Mouse (Mus musculus) bone marrow macrophage, adult 2 months (primary cell): ENCODE measurements around the gene Larp1. TPM values are rescaled to one million over a fixed set of nuclear protein-coding genes. Genes with fewer than 3 reads are reported as not detected.

Experiments used
- H3K27ac ChIP-seq: 2 replicates; pipeline ENCODE4 v1.5.1; 2012; ENCODE audit warnings: low read depth, low read length; ENCODE audit not compliant: insufficient read depth
- H3K4me1 ChIP-seq: 2 replicates; pipeline ENCODE4 v1.6.1; 2012; ENCODE audit warnings: low read length; ENCODE audit not compliant: control insufficient read depth, insufficient read depth
- H3K4me3 ChIP-seq: 2 replicates; pipeline ENCODE4 v1.5.1; 2012; ENCODE audit warnings: mild to moderate bottlenecking, low read length, moderate library complexity; ENCODE audit not compliant: insufficient read depth
- CTCF ChIP-seq: IDR thresholded peaks from 2 replicates; pipeline ENCODE4 v1.5.1; 2012; ENCODE audit warnings: low read depth, mild to moderate bottlenecking, low read length, moderate library complexity
- POLR2A ChIP-seq: IDR thresholded peaks from 2 replicates; pipeline ENCODE4 v1.6.1; 2012; ENCODE audit warnings: mild to moderate bottlenecking, low read depth, low read length, borderline replicate concordance
- polyA plus RNA-seq: library from polyadenylated mRNA; stranded (reverse); fragments of >200 nt; gene quantifications from 2 replicates; pipeline ENCODE4 v1.2.4, GENCODE M21; 2012; ENCODE audit not compliant: missing spikeins, insufficient read depth, insufficient read length

The Larp1 gene
- 30.4 and 32.4 TPM in 2 replicates for polyA plus RNA-seq

- peak within 1 kb of the TSS; percentile 71 for H3K27ac ChIP-seq
- peak within 1 kb of the TSS; percentile 88 for H3K4me3 ChIP-seq
- TF ChIP-seq POLR2A = no peak
- no peak for TF ChIP-seq CTCF
- peaks cover 24% of the 10 kb centered on the region for H3K4me1 ChIP-seq
Observed at GRCm38 (mm10) chr11:58009051-58009515, at the start of gene Larp1. TSS of gene Larp1 (plus strand) at chr11:58009064.

- Histone ChIP-seq H3K4me1 (peaks cover 22% of the 10 kb centered on the region), H3K4me3 (no peak overlapping the region), H3K27ac (no peak overlapping the region)
- TF ChIP-seq CTCF (no peak), POLR2A (no peak)
Observed at GRCm38 (mm10) chr11:57959924-57960323, 48.9 kb upstream of the Larp1 start.

- peak overlapping the region; percentile 61 for H3K4me3 ChIP-seq
- peak overlapping the region; percentile 32 for H3K27ac ChIP-seq
- H3K4me1 ChIP-seq = peaks cover 20% of the 10 kb centered on the region
- TF ChIP-seq CTCF (no peak), POLR2A (no peak)
Observed at GRCm38 (mm10) chr11:57962382-57963285, 46.2 kb upstream of the Larp1 start.

GRCm38 (mm10) chr11:57963291-57963870 is 45.5 kb upstream of the Larp1 start:
- no peak for TF ChIP-seq CTCF
- TF ChIP-seq POLR2A = no peak
- H3K4me1 ChIP-seq = peaks cover 20% of the 10 kb centered on the region
- no peak overlapping the region for H3K27ac ChIP-seq
- H3K4me3 ChIP-seq = peak overlapping the region; percentile 61; the same call in 1 of the 2 replicates

- TF ChIP-seq CTCF (no peak), POLR2A (no peak)
- H3K4me3 ChIP-seq = no peak overlapping the region
- H3K27ac ChIP-seq = no peak overlapping the region
- H3K4me1 ChIP-seq = peaks cover 5% of the 10 kb centered on the region
Observed at GRCm38 (mm10) chr11:57966630-57967029, 42.2 kb upstream of the Larp1 start.

- Histone ChIP-seq H3K27ac (no peak overlapping the region), H3K4me1 (peaks cover 4% of the 10 kb centered on the region), H3K4me3 (no peak overlapping the region)
- TF ChIP-seq POLR2A (no peak), CTCF (no peak)
Observed at GRCm38 (mm10) chr11:57968301-57968700, 40.6 kb upstream of the Larp1 start.

GRCm38 (mm10) chr11:57970541-57970940 is 38.3 kb upstream of the Larp1 start:
- no peak overlapping the region for H3K4me3 ChIP-seq
- TF ChIP-seq CTCF (no peak), POLR2A (no peak)
- peaks cover 4% of the 10 kb centered on the region for H3K4me1 ChIP-seq
- H3K27ac ChIP-seq = no peak overlapping the region

- Histone ChIP-seq H3K4me3 (no peak overlapping the region), H3K4me1 (peaks cover 4% of the 10 kb centered on the region), H3K27ac (no peak overlapping the region)
- TF ChIP-seq POLR2A (no peak), CTCF (no peak)
Observed at GRCm38 (mm10) chr11:57973001-57973912, 35.6 kb upstream of the Larp1 start.

- TF ChIP-seq CTCF = no peak
- no peak for TF ChIP-seq POLR2A
- Histone ChIP-seq H3K4me3 (no peak overlapping the region), H3K27ac (no peak overlapping the region)
Observed at GRCm38 (mm10) chr11:57973913-57974234, 35.0 kb upstream of the Larp1 start.

More at GRCm38 (mm10) chr11:57973913-57974234, 35.0 kb upstream of the Larp1 start:
- H3K4me1 ChIP-seq = peaks cover 4% of the 10 kb centered on the region
